Mouse (Mus musculus): ENCODE results near the gene Agrp. TPM values are rescaled to one million over a fixed set of nuclear protein-coding genes. Genes with fewer than 3 reads are reported as not detected.

The Agrp gene
- total RNA-seq (2014; fragmentation: Nextera tagmentation) (not detected in 2 replicates), total RNA-seq (2017) (not detected in 2 replicates)

- ATAC-seq (replicated peaks; ENCODE audit: poor library complexity, severe bottlenecking), result no peak
Observed at GRCm38 (mm10) chr8:105636963-105637510, at the start of gene Agrp. Gene Agrp, minus strand, starts transcription at chr8:105637393.

DNA sequence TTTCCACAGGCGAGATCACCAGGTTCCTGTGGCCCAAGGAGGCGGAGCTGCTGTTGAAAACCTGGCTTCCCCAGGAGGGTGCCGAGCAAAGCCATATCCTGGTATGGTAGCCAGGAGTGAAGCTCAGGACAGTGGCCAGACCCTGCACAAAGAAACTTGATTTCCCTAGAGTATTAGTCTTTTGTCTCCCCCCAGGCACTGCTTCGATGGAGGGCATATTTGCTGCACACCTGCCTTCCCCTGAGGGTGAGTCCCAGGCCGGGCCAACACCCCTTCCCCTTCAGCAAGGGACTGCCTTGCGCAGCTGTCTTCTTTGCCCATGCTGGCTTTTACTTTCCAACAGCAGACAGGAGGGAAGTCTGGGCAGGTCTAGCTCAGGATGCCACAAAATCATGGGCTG, 49.4 kb upstream of the Agrp start:
- no peak for ATAC-seq (replicated peaks; ENCODE audit: poor library complexity, severe bottlenecking)

- ATAC-seq (replicated peaks; ENCODE audit: poor library complexity, severe bottlenecking), result peak; percentile 82
Observed at GRCm38 (mm10) chr8:105685796-105686308, 48.7 kb upstream of the Agrp start, which contains the start of gene Carmil2. Gene Carmil2, plus strand, starts transcription at chr8:105686274.

- ATAC-seq (replicated peaks; ENCODE audit: poor library complexity, severe bottlenecking), result no peak
Observed at GRCm38 (mm10) chr8:105685325-105685724, 48.1 kb upstream of the Agrp start.

DNA sequence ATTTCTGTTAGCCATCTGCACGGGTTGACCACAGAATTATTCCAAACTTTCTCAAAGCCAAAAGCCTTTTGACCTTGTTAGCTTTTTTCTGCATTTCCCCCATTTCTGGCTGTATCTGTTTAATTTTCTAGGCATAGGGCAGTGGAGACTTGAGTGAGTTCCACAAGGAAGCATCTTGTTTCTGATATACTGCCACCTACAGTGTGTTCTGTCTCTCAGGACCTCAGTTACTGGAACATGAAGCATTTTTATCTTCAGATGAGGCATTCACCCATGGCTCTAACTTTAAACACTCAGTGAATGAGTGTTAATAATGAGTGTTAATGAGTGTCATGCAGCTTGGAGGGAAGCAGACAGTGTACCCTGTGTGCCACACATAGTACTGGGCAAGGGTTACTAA, 40.7 kb upstream of the Agrp start:
- no peak for ATAC-seq (replicated peaks; ENCODE audit: poor library complexity, severe bottlenecking)

DNA sequence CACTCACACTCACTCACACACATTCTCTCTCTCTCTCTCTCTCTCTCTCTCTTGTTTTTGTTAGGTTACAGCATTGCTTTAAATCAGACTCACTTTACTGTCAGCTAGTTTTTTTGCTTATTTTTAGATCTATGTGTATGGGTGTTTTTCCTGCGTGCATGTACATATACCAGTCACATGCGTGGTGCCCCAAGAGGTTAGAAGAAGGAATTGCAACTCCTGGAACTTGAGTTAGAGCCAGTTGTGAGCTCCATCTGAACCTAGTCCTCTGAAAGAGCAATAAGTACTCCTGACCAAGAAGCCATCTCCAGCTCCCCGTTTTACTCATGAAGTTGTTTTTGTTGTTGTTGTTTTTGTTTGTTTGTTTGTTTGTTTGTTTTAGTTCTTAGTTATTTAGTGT, 24.0 kb upstream of the Agrp start:
- ATAC-seq (replicated peaks; ENCODE audit: poor library complexity, severe bottlenecking), result peak; percentile 48; the same call in 1 of the 2 replicates

- ATAC-seq (replicated peaks; ENCODE audit: poor library complexity, severe bottlenecking), result no peak
Observed at GRCm38 (mm10) chr8:105657641-105658040, 20.4 kb upstream of the Agrp start.

DNA sequence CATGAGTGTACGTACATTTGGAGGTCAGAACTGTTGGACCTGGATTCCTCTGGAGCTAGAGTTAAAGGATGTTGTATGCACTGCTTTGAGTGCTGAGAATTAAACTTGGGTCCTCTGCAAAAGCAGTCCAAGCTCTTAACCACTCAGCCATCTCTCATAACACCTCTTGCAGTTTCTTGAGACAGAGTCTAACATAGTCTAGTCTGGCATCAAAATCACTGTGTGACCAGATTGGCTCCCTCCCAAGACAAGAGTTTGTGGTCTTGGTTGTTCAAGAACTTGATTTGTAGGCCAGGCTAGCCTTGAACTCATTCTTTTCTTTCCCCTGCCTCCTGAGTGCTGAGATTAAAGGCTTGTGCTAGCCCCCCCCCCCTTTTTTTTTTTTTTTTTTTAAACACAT, 11.7 kb upstream of the Agrp start:
- no peak for ATAC-seq (replicated peaks; ENCODE audit: poor library complexity, severe bottlenecking)

GRCm38 (mm10) chr8:105645205-105645604, 8.0 kb upstream of the Agrp start:
- ATAC-seq (replicated peaks; ENCODE audit: poor library complexity, severe bottlenecking), result no peak

DNA sequence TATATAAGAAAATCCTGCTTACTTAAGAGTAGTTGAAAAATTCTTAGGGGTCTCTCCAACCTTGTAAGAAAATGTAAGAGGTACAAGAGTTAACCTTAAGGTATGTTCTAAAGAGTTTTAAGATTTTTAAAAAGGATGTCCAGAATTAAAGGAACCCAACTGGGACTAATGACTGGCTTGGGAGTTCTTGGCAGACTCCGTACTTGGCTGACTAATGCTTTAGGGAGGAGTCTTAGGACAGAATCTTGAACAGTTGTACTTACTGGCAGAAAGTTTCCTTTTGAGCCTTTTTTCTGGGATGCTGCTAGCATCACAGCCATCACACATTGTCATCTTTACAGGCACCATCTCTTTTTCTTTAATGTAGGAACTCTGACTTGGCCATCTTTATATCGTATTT, 3.3 kb upstream of the Agrp start:
- no peak for ATAC-seq (replicated peaks; ENCODE audit: poor library complexity, severe bottlenecking)

- ATAC-seq (replicated peaks; ENCODE audit: poor library complexity, severe bottlenecking), result no peak
Observed at GRCm38 (mm10) chr8:105639835-105640234, 2.6 kb upstream of the Agrp start.

DNA sequence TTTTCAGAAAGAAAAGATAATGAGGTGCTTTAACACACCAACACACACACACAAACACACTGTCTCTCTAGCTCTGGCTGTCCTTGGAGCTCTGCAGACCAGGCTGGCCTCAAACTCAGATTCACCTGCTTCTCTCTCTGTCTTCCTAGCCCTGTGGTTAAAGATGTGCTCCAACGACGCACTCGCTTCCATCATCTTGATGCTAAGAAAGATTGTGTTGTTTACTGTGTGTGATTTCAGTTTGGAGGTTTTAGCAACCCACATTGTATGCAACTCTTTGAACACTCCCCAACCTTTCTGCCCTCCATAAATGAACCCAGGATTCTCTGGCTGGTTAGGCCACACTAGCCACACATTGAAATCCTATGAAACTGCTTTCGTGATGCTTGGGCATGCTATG, 1.3 kb upstream of the Agrp start:
- no peak for ATAC-seq (replicated peaks; ENCODE audit: poor library complexity, severe bottlenecking)

DNA sequence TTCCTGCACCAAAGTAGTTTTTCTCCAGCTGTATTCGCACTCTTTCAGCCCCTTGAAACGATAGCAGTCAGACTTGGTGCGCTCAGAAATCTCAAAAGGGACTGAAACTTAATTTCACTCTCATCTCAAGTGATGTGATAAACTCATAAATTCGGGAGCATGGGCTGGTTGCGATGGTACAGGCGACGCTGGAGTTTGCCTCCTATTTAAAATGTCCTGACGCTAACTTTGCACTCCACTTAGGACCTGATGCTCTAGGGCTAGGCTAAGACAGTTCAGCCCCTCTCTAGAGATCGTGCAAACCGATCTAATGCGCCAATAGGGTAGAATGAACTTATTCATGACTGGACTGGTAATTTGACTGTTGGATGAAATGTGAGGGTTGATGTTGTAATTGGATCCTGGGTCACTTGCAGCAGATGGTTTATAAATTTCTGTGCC, 428 bp upstream of the Agrp start:
- peak; percentile 52 for ATAC-seq (replicated peaks; ENCODE audit: poor library complexity, severe bottlenecking)

DNA sequence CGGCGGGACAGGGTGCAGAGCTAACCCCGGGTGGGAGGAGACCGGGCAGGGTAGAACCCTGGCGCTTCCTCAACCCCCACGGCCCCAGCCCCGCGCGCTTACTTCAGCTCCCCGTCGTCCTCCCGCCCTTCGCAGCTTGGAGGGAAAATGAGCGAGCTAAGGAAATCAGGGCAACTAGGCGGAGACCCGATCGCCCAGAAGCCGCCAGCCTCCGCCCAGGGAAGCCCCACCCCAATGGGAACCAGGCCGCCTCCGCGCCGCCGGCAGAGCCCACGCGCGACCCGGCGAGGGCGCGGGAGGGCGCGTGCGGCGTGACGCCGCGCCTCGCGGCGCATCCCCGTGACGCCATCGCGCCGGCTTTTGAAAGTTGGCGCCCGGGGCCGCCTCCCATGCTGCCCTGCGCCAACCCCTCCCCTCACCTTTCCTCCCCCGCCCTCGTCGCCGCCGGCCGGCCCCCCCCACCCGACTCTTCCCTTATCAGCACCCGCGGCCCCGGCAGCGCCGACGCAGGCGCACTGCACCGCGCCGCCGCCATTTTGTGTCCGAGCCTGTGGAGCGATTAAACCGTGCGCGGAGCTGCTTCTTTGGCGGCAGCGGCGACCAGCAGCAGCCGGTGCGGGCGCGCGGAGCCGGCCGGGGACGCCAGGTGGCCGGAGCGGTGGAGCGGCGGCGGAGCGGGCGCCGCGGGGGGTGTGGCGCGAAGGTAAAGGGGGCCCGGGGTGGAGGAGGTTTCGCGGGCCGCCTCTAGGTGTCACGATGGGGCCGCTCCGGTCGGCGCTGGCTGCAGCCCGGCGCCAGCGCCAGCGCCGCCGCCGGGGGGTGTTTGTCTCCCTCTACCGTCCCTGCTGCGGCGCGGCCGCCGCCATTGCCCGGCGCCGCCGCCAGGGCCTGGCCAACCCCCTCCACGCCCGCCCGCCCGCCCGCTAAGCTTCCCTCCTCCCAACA, 903 bp downstream of the Agrp start, which contains the start of gene Ctcf:
Ctcf (plus strand) TSS at position 551 of the 945 bp plus-strand sequence.
- peak; percentile 65 for ATAC-seq (replicated peaks; ENCODE audit: poor library complexity, severe bottlenecking)

DNA sequence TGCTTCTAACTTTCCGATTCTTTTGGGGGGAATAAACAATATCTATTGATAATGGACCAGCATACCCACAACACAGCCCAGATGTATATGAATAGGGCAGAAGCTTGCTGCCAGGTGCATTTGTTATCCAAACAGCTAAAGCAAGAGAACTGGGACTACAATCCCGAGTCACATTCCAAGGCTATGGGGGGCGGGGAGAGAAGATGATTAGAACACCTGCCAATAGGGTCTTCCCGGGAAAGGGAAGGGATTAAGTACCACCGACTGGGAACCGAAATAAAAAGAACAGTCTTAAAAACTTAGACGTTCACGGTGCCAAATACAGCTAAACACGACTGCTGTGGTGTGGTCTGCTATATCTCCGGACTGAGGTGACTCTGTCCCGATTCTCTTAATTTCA, 1.7 kb downstream of the Agrp start:
- no peak for ATAC-seq (replicated peaks; ENCODE audit: poor library complexity, severe bottlenecking)

DNA sequence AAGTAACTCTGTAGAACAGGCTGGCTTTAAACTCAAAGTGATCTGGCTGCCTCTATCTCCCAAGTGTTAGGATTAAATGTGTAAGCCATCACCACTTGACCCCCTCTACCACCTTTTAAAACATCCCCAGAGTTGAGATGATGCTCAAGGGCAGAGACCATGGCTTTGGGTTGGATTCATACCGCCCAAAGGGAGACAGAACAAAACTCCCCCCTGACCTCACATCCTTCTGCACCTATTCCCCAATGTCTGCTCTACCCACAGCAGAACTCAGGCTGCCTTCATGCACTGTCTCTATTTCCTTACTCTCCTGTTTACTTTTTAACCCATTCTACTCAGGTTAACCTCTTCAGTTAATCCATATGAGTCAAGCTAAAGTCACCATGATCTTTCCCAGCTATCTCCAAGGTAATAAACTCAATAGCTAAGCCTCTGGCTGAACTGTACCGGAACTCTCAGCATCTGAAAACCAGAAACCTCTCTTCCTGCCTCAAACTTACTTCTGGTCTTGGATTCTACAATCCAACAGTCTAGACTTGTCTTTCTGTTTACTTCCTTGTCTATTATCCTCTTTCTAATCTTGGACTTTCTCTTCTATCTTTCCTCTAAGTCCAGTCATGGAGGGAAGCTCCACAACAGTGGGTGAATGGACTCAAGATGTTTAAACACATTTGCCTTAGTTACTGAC, 2.3 kb downstream of the Agrp start:
- no peak for ATAC-seq (replicated peaks; ENCODE audit: poor library complexity, severe bottlenecking)

DNA sequence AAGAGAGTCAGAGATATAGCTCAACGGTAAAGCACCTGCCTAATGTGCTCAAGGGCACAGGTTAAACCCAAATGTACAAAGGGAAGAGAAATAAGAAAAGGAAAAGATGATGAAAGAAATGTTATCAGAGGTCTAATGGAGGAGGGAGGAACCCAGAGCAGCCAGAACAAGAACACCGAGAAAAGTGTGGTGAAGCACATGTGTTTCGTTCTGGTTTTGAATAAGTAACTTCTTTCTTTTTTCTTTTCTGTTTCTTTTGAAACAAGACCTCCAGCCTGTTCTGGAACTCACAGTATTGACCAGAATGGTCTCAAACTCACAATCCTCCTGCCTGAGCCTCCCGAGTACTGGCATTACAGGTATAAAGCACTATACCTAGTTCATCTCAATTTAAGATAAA, 7.9 kb downstream of the Agrp start:
- ATAC-seq (replicated peaks; ENCODE audit: poor library complexity, severe bottlenecking), result no peak

DNA sequence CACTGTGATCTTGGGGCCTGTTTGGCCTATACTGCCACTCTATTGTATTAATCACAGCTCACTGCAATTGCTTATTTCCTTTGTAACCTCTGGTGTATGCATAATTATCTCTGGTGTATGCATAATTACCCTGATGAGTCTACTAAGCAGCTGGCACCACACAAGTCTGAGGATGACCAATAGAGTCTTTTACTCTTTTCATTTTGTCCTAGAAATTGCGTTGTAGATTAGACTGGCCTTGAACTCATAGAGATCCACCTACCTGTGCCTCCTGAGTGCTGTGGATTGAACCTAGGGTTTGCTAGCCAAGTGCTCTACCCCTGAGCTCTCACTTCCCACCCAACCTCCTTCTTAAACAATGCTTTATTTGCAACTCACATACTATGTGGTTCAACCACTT, 11.1 kb downstream of the Agrp start:
- ATAC-seq (replicated peaks; ENCODE audit: poor library complexity, severe bottlenecking), result no peak

GRCm38 (mm10) chr8:105624831-105625230, 12.4 kb downstream of the Agrp start:
- no peak for ATAC-seq (replicated peaks; ENCODE audit: poor library complexity, severe bottlenecking)

GRCm38 (mm10) chr8:105624401-105624800, 12.8 kb downstream of the Agrp start:
- ATAC-seq (replicated peaks; ENCODE audit: poor library complexity, severe bottlenecking), result no peak

Measured in granulocyte monocyte progenitor cell, adult 5-6 weeks (primary cell).